Mouse (Mus musculus): ENCODE data around the gene Ugcg. TPM values are rescaled to one million over a fixed set of nuclear protein-coding genes. Genes with fewer than 3 reads are reported as not detected.

Gene Ugcg
- polyA plus RNA-seq, 1 experiment: 47.0 TPM

- H3K27me3 ChIP-seq (ENCODE audit: control insufficient read depth, insufficient read depth, low read length): no peaks in the 10 kb centered on the region
These were observed 58.5 kb downstream of the Ugcg start for GRCm38 (mm10) chr4:59247545-59247944.

GRCm38 (mm10) chr4:59248035-59248434, 59.0 kb downstream of the Ugcg start:
- no peaks in the 10 kb centered on the region for H3K27me3 ChIP-seq (ENCODE audit: control insufficient read depth, insufficient read depth, low read length)
- DNase-seq: no peak
- no peak overlapping the region for H3K4me3 ChIP-seq (ENCODE audit: control insufficient read depth, insufficient read depth, low read length)
- no peak overlapping the region for H3K27ac ChIP-seq (ENCODE audit: control insufficient read depth, insufficient read depth, low read length)
- no peaks in the 10 kb centered on the region for H3K36me3 ChIP-seq (ENCODE audit: control insufficient read depth, insufficient read depth, low read length)
- peaks cover 6% of the 10 kb centered on the region for H3K4me1 ChIP-seq (replicated peaks; ENCODE audit: control insufficient read depth, insufficient read depth, low read length)
- TF ChIP-seq CTCF (IDR thresholded peaks at IDR 0.05; ENCODE audit: borderline replicate concordance, control insufficient read depth, extremely low read depth, insufficient read depth, low read length, poor library complexity) (no peak), POLR2A (IDR thresholded peaks at IDR 0.05; ENCODE audit: control insufficient read depth, extremely low read depth, insufficient read depth, low read length, poor library complexity) (no peak)

More at GRCm38 (mm10) chr4:59247545-59247944, 58.5 kb downstream of the Ugcg start:
- H3K36me3 ChIP-seq (ENCODE audit: control insufficient read depth, insufficient read depth, low read length): no peaks in the 10 kb centered on the region
- no peak overlapping the region for H3K4me3 ChIP-seq (ENCODE audit: control insufficient read depth, insufficient read depth, low read length)
- H3K4me1 ChIP-seq (replicated peaks; ENCODE audit: control insufficient read depth, insufficient read depth, low read length): peaks cover 6% of the 10 kb centered on the region
- TF ChIP-seq POLR2A (IDR thresholded peaks at IDR 0.05; ENCODE audit: control insufficient read depth, extremely low read depth, insufficient read depth, low read length, poor library complexity): no peak
- no peak for TF ChIP-seq CTCF (IDR thresholded peaks at IDR 0.05; ENCODE audit: borderline replicate concordance, control insufficient read depth, extremely low read depth, insufficient read depth, low read length, poor library complexity)
- H3K27ac ChIP-seq (ENCODE audit: control insufficient read depth, insufficient read depth, low read length): no peak overlapping the region
- DNase-seq: no peak
- 78% methylated on average over 1 of the region's 1 CpGs for WGBS

GRCm38 (mm10) chr4:59252386-59253054, 63.5 kb downstream of the Ugcg start:
- Histone ChIP-seq H3K4me3 (ENCODE audit: control insufficient read depth, insufficient read depth, low read length) (no peak overlapping the region), H3K4me1 (replicated peaks; ENCODE audit: control insufficient read depth, insufficient read depth, low read length) (peaks cover 10% of the 10 kb centered on the region), H3K36me3 (ENCODE audit: control insufficient read depth, insufficient read depth, low read length) (no peaks in the 10 kb centered on the region), H3K27ac (ENCODE audit: control insufficient read depth, insufficient read depth, low read length) (no peak overlapping the region), H3K27me3 (ENCODE audit: control insufficient read depth, insufficient read depth, low read length) (no peaks in the 10 kb centered on the region)
- no peak for TF ChIP-seq CTCF (IDR thresholded peaks at IDR 0.05; ENCODE audit: borderline replicate concordance, control insufficient read depth, extremely low read depth, insufficient read depth, low read length, poor library complexity)
- no peak for TF ChIP-seq POLR2A (IDR thresholded peaks at IDR 0.05; ENCODE audit: control insufficient read depth, extremely low read depth, insufficient read depth, low read length, poor library complexity)
- 91% methylated on average over 6 of the region's 6 CpGs for WGBS
- no peak for DNase-seq

GRCm38 (mm10) chr4:59253055-59253434, 64.0 kb downstream of the Ugcg start:
- peaks cover 10% of the 10 kb centered on the region for H3K4me1 ChIP-seq (replicated peaks; ENCODE audit: control insufficient read depth, insufficient read depth, low read length)
- no peaks in the 10 kb centered on the region for H3K27me3 ChIP-seq (ENCODE audit: control insufficient read depth, insufficient read depth, low read length)
- no peaks in the 10 kb centered on the region for H3K36me3 ChIP-seq (ENCODE audit: control insufficient read depth, insufficient read depth, low read length)
- WGBS: 92% methylated on average over 5 of the region's 5 CpGs
- no peak overlapping the region for H3K4me3 ChIP-seq (ENCODE audit: control insufficient read depth, insufficient read depth, low read length)
- TF ChIP-seq POLR2A (IDR thresholded peaks at IDR 0.05; ENCODE audit: control insufficient read depth, extremely low read depth, insufficient read depth, low read length, poor library complexity): no peak
- no peak for TF ChIP-seq CTCF (IDR thresholded peaks at IDR 0.05; ENCODE audit: borderline replicate concordance, control insufficient read depth, extremely low read depth, insufficient read depth, low read length, poor library complexity)
- no peak overlapping the region for H3K27ac ChIP-seq (ENCODE audit: control insufficient read depth, insufficient read depth, low read length)
- DNase-seq: no peak

- Histone ChIP-seq H3K4me3 (ENCODE audit: control insufficient read depth, insufficient read depth, low read length) (no peak overlapping the region), H3K27ac (ENCODE audit: control insufficient read depth, insufficient read depth, low read length) (no peak overlapping the region; the same call in 1 of the 2 replicates), H3K36me3 (ENCODE audit: control insufficient read depth, insufficient read depth, low read length) (no peaks in the 10 kb centered on the region), H3K4me1 (replicated peaks; ENCODE audit: control insufficient read depth, insufficient read depth, low read length) (peaks cover 18% of the 10 kb centered on the region), H3K27me3 (ENCODE audit: control insufficient read depth, insufficient read depth, low read length) (no peaks in the 10 kb centered on the region)
- no peak for TF ChIP-seq CTCF (IDR thresholded peaks at IDR 0.05; ENCODE audit: borderline replicate concordance, control insufficient read depth, extremely low read depth, insufficient read depth, low read length, poor library complexity)
- TF ChIP-seq POLR2A (IDR thresholded peaks at IDR 0.05; ENCODE audit: control insufficient read depth, extremely low read depth, insufficient read depth, low read length, poor library complexity): no peak
- DNase-seq: no peak
- WGBS: 24% methylated on average over 6 of the region's 6 CpGs
These were observed 65.3 kb downstream of the Ugcg start for GRCm38 (mm10) chr4:59254397-59254796.

GRCm38 (mm10) chr4:59255988-59256387, 66.9 kb downstream of the Ugcg start:
- WGBS: 56% methylated on average over 5 of the region's 5 CpGs
- Histone ChIP-seq H3K4me3 (ENCODE audit: control insufficient read depth, insufficient read depth, low read length) (no peak overlapping the region), H3K27me3 (ENCODE audit: control insufficient read depth, insufficient read depth, low read length) (no peaks in the 10 kb centered on the region), H3K4me1 (replicated peaks; ENCODE audit: control insufficient read depth, insufficient read depth, low read length) (peaks cover 32% of the 10 kb centered on the region), H3K27ac (ENCODE audit: control insufficient read depth, insufficient read depth, low read length) (no peak overlapping the region), H3K36me3 (ENCODE audit: control insufficient read depth, insufficient read depth, low read length) (no peaks in the 10 kb centered on the region)
- DNase-seq: no peak
- TF ChIP-seq POLR2A (IDR thresholded peaks at IDR 0.05; ENCODE audit: control insufficient read depth, extremely low read depth, insufficient read depth, low read length, poor library complexity) (no peak), CTCF (IDR thresholded peaks at IDR 0.05; ENCODE audit: borderline replicate concordance, control insufficient read depth, extremely low read depth, insufficient read depth, low read length, poor library complexity) (no peak)

GRCm38 (mm10) chr4:59257866-59258265, 68.8 kb downstream of the Ugcg start:
- TF ChIP-seq POLR2A (IDR thresholded peaks at IDR 0.05; ENCODE audit: control insufficient read depth, extremely low read depth, insufficient read depth, low read length, poor library complexity) (no peak), CTCF (IDR thresholded peaks at IDR 0.05; ENCODE audit: borderline replicate concordance, control insufficient read depth, extremely low read depth, insufficient read depth, low read length, poor library complexity) (no peak)
- Histone ChIP-seq H3K4me1 (replicated peaks; ENCODE audit: control insufficient read depth, insufficient read depth, low read length) (peaks cover 46% of the 10 kb centered on the region), H3K36me3 (ENCODE audit: control insufficient read depth, insufficient read depth, low read length) (no peaks in the 10 kb centered on the region), H3K4me3 (ENCODE audit: control insufficient read depth, insufficient read depth, low read length) (no peak overlapping the region), H3K27ac (ENCODE audit: control insufficient read depth, insufficient read depth, low read length) (no peak overlapping the region), H3K27me3 (ENCODE audit: control insufficient read depth, insufficient read depth, low read length) (no peaks in the 10 kb centered on the region)
- DNase-seq: no peak
- 66% methylated on average over 3 of the region's 3 CpGs for WGBS

Data from thymus, adult 2 months (tissue).